Mouse (Mus musculus) natural killer cell, adult 2 months (primary cell): ENCODE results near the gene Pdcd6ip.
A peak's percentile ranks its signal among the peaks of the same experiment; 100 is the strongest.
"Not testable (repeated sequence)": the region's sequence is repeated elsewhere in the genome, so short reads cannot be mapped to it uniquely, and the experiment has no call there.

ENCODE experiments used
- DNase-seq, 2 experiments: peaks; one replicate each; pipeline ENCODE4 v3.0.0; 2022; ENCODE audit warnings: low spot score in 2 of 2

Pdcd6ip gene

DNA sequence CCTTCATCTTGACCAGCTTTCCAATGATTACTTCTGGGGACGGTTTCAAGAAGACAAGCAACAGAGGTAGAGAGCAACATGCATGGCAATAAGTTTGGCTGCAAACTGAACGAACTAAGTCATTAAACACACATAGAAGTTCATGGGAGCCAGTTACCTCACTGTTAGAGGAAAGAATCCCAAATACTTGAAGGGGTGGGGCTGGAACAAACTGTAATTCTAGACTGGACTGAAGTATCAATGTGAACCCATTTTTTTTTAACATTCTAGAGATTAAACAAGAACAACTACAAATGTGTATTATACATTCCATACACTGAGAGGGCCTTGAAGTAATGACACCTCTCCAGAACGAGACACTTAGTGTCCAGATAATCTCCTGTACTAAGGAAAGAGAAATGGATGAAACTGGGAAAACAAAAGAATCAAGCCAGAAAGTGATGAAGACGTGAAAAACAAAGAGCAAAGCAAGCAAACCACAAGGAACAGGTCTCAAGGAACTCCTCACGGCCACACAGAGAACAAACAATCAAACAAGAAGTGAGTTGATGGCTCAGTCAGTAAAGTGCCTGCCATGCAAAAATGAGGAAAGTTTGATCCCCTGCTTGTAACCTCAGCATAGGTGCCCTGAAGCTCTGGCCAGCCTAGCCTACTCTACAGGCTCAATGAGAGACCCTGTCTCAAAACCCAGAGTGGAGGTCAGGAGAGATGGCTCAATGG lies 6.5 kb downstream of the Pdcd6ip start:
- no peak for DNase-seq

DNA sequence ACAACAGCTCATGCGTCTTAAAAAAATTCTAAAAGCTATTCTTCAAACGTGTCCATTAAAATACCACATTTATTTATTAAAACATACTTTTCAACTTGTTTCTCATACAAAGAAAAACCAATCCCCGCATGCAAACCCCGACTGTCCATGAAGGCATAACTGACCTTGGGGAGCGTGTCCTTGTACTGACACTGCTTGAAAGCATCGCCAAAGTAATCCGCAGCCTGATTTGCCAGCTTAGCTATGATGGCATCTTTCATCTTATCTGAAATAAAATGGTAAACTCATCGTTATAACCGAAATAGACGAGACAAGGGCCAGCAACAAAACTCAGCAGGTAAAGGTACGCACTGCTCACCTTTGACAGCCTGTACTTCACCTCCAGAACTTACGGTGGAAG lies 20.6 kb downstream of the Pdcd6ip start:
- no peak for DNase-seq

DNA sequence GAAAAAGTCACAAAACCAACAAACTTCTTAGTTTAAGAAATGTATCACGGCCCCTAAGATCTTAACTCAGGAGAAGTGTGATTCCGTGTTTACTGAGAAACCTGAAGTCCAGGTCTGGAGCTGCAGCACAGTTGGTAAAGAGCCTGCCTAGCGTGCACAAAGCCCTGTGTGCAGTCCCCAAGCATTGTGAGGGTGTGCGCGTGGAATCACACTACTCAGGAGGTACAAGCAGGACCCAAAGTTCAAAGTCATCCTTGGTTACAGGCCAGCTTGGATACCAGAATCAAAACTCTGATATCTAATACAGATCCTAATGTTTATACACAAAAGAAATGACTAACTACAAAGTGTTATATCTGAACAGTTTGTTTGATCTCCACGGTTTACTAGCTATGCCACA lies 34.3 kb downstream of the Pdcd6ip start:
- DNase-seq = no peak

DNA sequence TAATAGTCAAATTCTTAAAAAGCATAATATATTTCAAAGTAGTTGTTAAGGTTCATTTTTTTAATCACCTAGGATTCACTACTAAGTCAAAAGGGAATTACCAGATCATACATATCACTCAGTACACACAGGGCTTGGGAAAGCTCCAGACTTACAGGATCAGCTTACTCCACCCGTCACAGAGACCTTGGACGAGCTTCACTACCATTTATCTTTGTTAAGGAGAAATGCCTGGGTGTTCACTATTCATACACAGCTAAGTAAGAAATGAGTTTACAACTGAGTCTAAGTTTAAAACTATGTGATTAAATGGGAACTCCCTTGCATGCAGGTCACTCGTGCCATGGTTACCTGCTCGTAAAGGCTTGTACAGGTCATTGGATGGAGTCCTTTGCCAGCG lies 35.7 kb downstream of the Pdcd6ip start:
- no peak for DNase-seq

DNA sequence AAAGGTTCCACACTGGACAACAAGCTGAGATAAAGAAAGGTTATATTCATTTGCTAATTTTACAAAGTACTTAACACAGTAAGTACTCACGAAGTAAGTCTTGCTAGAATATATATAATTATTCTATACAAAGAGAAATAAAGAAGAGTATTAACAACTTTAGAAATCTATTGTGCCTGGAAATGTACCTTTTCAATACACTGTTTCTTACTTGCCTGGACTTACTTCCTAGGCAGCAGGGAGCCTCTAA lies 37.3 kb downstream of the Pdcd6ip start:
- DNase-seq = no peak

GRCm38 (mm10) chr9:113670105-113670856 lies 37.8 kb downstream of the Pdcd6ip start:
- no peak for DNase-seq

DNA sequence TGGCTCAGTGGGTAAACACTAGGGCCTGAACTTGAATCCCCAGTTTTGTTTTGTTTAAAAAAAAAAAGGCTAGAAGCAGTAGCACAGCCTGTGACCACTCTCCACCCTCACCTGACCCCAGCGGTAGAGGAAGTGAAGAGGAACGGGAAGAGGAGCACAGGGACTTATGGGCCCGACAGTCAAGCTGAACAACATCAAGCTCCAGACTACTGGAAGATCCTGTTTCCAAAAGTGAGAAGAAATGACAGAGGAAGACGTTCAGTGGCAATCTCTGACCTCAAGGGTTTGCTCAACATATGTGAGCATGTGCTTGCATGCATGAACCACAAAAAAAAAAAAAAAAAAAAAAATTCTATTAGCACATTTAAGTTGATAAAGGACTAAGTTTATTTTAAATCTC lies 44.6 kb downstream of the Pdcd6ip start:
- no peak for DNase-seq

DNA sequence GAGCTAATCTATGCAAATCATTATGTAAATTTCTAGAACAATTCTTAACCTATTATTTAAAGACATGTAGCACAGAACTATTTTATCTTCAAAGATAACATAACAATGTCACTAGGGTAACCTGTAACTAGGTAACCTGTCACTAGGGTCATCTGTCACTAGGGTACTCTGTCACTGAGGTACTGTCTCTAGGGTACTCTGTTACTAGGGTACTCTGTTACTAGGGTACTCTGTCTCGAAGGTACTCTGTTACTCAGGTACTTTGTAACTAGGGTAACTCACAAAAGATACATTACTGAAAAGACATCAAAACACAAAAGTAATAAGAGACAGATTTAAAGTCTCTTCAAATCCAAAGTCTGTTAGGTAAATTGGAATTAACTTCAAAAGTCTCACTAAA lies 50.2 kb downstream of the Pdcd6ip start:
- DNase-seq = no peak

DNA sequence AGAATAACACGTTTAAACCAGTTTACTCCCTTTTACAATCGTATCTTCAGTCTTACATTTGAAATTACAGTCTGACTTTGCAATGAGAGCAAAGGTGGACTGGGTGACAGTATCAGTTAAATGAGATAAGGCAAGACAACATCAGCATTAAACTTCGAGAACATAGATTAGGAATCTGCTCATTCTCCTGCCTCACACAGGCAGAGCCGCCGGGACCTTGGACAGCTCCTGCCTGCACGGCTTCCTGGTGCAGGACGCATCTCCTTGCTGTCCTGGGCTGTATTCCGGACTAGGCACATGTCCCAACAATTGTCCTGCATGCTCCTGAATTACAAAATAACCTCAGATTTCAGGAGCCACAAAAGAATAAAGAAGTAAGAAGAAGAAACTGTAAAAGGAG lies 54.5 kb downstream of the Pdcd6ip start:
- no peak for DNase-seq

DNA sequence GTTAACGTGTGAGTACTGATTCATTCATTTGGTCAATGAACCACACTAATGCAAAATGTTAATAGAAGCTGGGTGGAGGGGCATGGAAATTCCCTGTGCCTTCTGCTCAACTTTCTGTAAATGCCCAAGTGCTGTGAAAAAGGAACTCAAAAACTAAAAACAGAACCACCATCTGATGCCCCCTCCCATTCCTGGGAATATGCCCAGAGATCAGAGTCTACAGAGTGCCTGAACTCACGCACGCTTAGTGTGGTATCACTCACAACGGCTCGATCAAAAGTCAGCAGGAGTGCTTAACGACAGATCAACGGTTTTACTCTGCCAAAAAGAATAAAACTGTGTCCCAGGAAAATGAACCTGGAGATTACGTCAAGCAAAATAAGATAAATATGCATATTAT lies 57.3 kb downstream of the Pdcd6ip start:
- no peak for DNase-seq

DNA sequence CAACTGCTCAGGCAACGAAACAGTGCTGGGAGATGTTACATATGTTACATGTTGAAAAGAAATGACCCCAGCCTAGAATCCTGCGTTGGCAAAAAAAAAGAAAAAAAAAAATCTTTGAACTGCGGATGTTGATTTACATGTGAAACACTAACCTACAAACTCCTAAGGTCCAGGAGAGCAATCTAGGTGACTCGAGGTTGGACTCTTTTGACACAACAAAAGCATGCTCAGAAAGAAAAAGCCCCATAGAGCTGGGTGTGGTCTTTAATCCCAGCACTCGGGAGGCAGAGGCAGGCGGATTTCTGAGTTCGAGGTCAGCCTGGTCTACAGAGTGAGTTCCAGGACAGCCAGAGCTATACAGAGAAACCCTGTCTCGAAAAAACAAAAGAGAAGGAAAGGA lies 58.8 kb downstream of the Pdcd6ip start:
- DNase-seq = not testable (repeated sequence)

- DNase-seq = no peak
Observed at GRCm38 (mm10) chr9:113645837-113646169, 62.3 kb downstream of the Pdcd6ip start.

DNA sequence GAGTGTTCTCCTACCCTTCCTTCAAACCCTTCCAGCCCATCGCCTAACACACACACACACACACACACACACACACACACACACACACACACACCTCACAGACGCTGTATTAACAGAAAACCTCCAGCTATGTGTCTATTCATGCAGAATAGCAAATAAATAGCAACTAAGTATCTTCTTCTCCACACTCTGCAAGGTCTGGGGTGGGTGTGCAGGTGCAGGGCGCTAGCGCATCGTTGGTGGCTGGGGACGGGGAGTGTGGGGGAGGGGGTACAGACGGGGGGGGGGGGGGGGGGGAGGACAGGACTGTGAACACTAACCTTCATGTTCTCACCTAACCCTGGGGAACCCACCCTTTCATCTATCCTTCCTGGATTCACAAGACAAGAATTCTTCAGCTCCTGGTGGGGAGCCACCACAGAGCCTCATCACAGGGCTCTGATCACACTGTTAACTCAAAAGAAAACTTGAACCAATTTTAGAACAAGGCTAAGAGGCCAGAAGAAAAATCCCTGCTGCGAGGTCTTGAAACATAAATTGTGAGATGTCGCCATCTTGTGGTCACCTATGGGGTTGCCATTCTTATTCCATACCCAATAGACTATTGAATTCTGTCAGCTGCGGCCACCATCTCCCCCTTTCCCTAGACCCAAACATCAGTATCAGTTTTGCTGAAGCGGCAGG lies 62.8 kb downstream of the Pdcd6ip start:
- DNase-seq = peak; percentile 40 to 48

DNA sequence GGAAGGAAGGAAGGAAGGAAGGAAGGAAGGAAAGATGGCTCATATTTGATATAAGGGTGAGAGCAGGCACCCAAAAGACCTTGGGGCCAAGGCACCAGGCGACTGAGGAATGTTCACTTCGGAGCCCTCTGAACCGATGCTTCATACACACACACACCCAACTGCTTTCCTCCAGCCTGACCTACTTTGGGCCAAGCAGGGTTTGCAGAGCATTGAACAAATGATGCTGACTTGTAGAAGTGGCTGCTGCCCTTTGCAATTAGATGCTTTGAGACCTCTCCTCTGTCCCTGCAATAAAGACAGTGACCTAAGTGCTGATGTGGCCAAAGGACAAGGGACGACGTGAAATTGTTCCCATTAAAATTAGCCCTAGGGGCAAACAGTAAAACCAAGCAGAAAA lies 63.4 kb downstream of the Pdcd6ip start:
- DNase-seq = no peak

DNA sequence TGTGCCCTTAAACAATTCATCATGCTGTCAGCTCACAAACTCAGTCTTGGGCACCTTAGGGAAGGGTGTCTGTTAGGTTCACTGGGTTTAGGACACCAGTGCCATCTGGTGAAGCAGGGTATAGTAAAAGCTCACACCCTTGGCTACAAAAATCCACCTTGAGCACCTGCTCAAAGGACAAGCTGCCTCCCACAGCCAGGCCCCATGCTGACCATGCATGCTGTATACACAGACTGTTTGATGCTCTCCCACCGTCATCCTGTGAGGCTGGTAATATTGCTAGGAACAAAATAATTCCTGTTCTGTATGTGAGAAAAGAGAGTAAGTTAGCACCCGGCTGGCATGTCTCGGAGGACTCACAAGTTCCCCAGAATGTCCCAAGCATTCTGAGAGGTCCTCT lies 64.0 kb downstream of the Pdcd6ip start:
- no peak for DNase-seq

GRCm38 (mm10) chr9:113643669-113644068 lies 64.4 kb downstream of the Pdcd6ip start:
- DNase-seq = no peak

DNA sequence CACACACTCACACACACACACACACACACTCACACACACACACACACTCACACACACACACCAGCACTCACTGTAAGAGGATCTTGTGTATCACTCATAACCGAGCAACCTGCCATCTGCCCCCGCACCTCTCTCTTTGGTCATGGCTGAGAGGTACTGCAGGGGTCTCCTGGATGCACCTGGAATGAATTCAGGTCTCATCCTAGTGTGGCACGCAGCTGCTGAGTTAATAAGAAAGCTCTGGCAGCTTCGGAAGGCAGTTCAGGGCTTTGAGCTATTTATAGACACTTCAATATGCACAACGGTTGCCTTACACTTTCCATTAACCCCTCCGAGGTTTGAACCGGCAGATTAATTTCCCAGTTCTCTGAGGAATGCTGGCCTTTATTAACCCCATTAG lies 73.1 kb downstream of the Pdcd6ip start:
- DNase-seq = no peak

GRCm38 (mm10) chr9:113633168-113633744 lies 74.8 kb downstream of the Pdcd6ip start:
- DNase-seq = no peak

DNA sequence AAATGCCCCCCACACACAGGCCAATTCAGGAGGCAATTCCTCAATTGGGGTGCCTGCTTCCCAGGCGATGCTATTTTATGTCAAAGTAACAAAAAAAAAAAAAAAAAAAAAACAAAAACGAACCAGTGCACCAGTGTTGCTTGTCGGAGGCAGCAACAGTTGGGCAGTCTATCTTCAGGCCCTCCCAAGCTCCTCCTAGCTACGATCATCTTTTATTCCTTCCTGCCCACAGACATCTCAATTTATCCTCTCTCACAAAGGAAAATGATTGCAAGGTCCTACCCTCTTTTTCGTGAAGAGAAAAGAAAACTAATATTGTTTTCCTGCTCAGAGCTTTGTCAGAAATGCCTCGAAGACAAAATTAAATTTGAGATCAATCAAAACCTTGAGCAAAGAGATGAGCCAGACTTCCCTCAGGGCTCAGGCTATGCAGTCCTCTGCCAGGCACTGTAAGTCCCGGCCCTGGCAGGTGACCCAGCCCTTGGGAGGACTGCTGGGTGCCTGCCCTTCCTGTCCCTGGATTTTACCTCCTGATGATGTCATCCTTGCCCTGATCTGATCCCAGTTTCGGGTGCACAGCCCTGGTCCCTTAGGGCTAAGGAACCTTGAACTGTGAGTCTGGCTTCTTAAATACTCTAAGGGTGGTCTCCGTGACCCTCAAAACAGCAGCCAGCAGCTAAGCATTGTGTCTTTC lies 75.6 kb downstream of the Pdcd6ip start:
- no peak for DNase-seq

DNA sequence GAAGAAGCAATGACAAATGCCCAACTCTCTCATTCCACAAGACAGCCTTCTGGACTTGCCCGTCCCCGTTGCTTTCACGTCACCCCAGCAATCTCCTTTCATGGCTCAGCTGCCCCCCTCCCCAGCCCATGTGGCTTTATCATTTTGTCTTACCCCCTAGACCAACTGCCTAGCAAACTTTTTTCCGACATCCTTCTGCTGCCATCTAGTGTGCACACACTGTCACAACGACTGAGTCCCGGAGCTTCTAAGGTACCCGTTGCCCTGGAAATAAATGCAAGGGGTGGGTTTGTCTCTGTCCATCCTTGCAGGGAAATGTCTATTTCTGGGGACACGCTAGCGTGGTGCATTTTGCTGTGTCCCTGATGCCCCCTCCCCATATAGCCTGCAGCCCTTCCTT lies 78.4 kb downstream of the Pdcd6ip start:
- DNase-seq = no peak

DNA sequence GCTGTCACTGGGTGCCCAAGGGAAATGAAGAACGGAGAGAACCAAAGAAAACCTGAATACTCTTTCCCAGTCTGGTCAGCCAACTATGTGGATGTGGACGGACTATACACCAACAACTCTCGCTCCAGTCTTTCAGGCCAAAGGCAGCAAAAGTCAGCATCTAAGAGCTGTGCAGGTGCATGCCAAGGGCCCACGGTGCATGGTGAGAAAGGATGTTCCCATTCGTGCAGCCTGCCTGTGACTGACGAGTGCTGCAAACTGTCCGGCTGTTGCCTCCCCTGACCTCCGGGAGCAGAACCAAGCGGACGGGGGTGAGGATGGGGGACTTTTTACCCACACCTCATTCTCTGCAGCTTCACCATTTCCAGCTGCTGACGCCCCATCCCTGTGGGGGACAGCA lies 78.9 kb downstream of the Pdcd6ip start:
- DNase-seq = no peak

DNA sequence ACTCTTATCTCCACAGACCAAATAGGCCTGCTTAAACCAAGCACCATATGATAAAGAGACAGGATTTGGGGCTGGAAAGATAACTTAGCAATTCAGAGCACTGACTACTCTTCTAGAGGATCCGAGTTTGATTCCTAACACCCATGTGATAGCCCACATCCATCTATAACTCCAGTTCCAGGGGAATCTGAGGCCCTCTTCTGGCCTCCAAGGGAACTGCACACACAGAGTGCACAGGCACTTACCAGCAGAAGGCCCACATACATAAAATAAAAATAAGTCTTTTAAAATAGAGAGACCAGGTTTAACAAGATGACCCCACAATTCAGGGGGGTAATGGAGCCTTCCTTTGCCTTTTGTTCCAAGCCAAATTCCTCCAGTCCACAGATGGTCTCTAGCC lies 79.3 kb downstream of the Pdcd6ip start:
- DNase-seq = no peak
